Mouse (Mus musculus) hindlimb bud, embryonic 11.5 days (tissue): ENCODE data around the gene E2f2.

ENCODE experiments used
- DNase-seq: peaks from one replicate; pipeline ENCODE4 v3.0.0-alpha.2; 2012; ENCODE audit warnings: low read depth, low spot score; ENCODE audit errors: extremely low spot score

The E2f2 gene

DNA sequence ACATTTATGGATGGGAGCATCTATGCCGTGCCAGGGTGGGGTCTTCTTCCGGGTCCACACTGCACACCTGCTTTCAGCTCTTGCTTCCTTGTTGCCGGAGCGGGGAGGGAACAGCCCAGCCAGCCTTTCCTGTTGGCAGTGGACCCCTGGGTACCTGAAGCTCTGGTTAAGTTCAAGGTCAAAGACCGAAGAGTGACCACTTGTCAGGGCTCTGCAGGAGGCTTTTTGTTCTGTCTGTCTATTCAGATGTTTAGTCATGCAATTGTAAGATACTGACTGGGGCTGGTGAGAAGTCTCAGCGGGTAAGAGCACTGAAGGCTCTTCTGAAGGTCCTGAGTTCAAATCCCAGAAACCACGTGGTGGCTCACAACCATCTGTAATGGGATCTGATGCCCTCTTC lies 26.7 kb downstream of the E2f2 start:
- no peak for DNase-seq

- no peak for DNase-seq
These were observed 27.5 kb downstream of the E2f2 start for GRCm38 (mm10) chr4:136199562-136200292.

DNA sequence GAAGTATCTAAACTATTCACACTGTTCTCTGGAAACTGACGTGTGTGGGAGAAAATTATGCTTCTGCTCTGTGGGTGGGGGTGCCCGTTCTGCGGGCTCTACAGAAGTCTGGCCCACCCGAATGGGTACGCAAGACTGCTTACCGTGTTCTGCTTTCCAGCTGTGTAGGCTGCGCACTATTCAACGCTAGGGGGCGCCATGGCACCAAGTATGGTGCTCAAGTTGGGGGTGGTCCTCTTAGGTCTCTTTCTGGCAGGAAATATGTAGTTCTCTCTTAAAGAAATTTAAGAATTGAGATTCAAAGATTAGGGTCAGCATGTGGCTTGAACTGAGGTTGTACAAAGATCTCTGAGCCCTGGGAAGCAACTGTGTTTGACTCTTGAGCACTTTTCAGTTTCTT lies 30.3 kb downstream of the E2f2 start:
- no peak for DNase-seq

GRCm38 (mm10) chr4:136204775-136205174 lies 32.6 kb downstream of the E2f2 start:
- no peak for DNase-seq

GRCm38 (mm10) chr4:136206033-136206893 lies 34.1 kb downstream of the E2f2 start, which contains the start of gene Asap3:
Asap3 (plus strand) TSS chr4:136206365.
- peak; percentile 76 for DNase-seq

GRCm38 (mm10) chr4:136206943-136207342 lies 34.7 kb downstream of the E2f2 start:
- DNase-seq: no peak

GRCm38 (mm10) chr4:136210931-136211330 lies 38.7 kb downstream of the E2f2 start:
- DNase-seq: no peak

- no peak for DNase-seq
These were observed 41.4 kb downstream of the E2f2 start for GRCm38 (mm10) chr4:136213629-136214028.

GRCm38 (mm10) chr4:136214828-136215227 lies 42.6 kb downstream of the E2f2 start:
- no peak for DNase-seq

- no peak for DNase-seq
These were observed 43.4 kb downstream of the E2f2 start for GRCm38 (mm10) chr4:136215576-136215975.

- no peak for DNase-seq
These were observed 44.9 kb downstream of the E2f2 start for GRCm38 (mm10) chr4:136217063-136217462.

- DNase-seq: no peak
These were observed 46.5 kb downstream of the E2f2 start for GRCm38 (mm10) chr4:136218595-136219214.

DNA sequence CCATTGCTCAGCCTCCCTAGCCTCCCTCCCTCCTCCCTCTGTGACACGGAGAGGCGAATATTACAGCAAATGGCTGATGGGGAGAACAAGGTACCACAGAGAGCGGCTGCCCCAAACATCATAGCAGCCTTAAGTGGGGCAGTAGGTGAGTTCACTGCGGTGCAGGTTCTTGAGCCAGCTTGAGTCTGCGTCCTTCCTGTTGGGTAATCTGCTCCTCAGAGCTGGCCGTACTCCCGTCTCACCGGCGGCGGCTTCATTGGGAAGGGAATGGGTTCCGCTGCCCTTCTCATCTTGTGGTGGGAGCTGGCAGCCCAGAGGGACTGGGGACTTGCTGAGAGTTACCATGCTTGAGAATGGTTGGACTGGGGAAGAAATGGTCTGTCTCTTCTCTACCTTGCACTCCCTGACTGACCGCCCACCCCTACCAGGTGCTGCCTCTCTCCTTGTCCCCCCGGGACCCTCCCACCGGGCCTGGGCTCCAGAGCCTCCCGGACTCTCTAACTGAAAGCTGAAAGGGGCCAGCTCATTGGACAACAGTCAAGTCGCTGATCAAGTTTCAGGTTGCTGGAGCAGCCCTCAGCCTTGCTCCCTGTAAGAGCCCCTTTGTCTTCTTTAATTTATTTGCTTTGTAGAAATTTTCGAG lies 48.1 kb downstream of the E2f2 start:
- peak; percentile 33 for DNase-seq

GRCm38 (mm10) chr4:136223549-136224239 lies 51.5 kb downstream of the E2f2 start:
- DNase-seq: no peak

- DNase-seq: no peak
These were observed 52.0 kb downstream of the E2f2 start for GRCm38 (mm10) chr4:136224240-136224559.

GRCm38 (mm10) chr4:136224677-136225460 lies 52.7 kb downstream of the E2f2 start:
- no peak for DNase-seq

- no peak for DNase-seq
These were observed 55.2 kb downstream of the E2f2 start for GRCm38 (mm10) chr4:136227408-136227807.

DNA sequence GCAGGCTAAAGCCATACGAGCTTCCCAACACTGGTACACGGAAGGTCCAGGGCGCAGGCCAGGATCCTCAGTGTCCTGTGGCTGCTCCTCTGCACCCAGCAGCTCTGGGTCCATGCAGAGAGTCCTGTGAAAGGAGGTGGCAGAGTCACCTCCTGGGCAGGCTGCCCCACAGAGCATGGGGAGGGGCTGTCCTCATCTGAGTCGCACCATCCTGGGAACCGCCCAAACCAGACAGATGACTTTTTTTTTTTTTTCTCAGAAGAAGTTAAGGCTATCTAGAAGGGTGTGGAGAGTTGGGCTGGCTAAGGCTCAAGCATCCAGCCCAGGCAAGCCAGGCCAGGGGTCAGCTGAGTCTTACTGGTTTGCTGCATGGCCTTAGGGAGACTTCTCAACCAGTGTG lies 56.4 kb downstream of the E2f2 start:
- DNase-seq: no peak

DNA sequence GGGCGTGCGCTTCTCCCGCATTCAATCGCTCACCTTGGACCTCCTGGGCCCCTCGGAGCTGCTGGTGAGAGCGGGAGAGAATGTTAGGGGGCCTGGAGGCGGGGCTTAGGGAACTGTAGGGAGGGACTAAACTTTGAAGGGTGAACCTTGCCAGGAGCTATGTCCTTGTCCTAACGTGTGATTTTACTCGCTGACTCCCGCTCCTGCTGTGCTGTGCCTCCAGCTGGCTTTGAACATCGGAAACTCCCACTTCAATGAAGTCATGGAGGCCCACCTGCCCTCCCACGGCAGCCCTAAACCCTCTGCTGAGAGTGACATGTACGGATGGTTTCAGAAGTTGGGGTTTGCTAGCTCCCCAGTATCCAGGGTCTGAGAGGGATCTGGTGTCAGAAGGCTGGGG lies 66.5 kb downstream of the E2f2 start:
- no peak for DNase-seq

- DNase-seq: no peak
These were observed 66.9 kb downstream of the E2f2 start for GRCm38 (mm10) chr4:136239111-136239510.
